Mouse (Mus musculus) liver, adult 2 months (tissue): ENCODE results near the gene 4930469K13Rik. TPM values are rescaled to one million over a fixed set of nuclear protein-coding genes. Genes with fewer than 3 reads are reported as not detected.

Experiments used
- DNase-seq: peaks from one replicate; pipeline ENCODE4 v3.0.0-alpha.2; 2011; ENCODE audit warnings: low read depth, low spot score; ENCODE audit errors: extremely low read depth
- H3K27ac ChIP-seq: fragments of 200-500 bp; replicated peaks from 2 replicates; pipeline ENCODE4 v1.5.1; 2012; ENCODE audit warnings: low read depth, mild to moderate bottlenecking, control low read depth, inconsistent platforms, low read length; ENCODE audit not compliant: insufficient read depth
- H3K27me3 ChIP-seq: fragments of 200-500 bp; 2 replicates; pipeline ENCODE4 v1.6.1; 2012; ENCODE audit warnings: mild to moderate bottlenecking, moderate library complexity, low read length, inconsistent platforms; ENCODE audit not compliant: control insufficient read depth, insufficient read depth
- H3K36me3 ChIP-seq: fragments of 200-500 bp; 2 replicates; pipeline ENCODE4 v1.6.1; 2012; ENCODE audit warnings: low read length, inconsistent platforms; ENCODE audit not compliant: control insufficient read depth, insufficient read depth
- H3K4me1 ChIP-seq: fragments of 200-500 bp; 2 replicates; pipeline ENCODE4 v1.6.1; 2011; ENCODE audit warnings: low read length; ENCODE audit not compliant: control insufficient read depth, insufficient read depth
- H3K4me3 ChIP-seq: fragments of 200-500 bp; 2 replicates; pipeline ENCODE4 v1.5.1; 2011; ENCODE audit warnings: low read depth, mild to moderate bottlenecking, control low read depth, low read length, moderate library complexity; ENCODE audit not compliant: insufficient read depth
- H3K79me2 ChIP-seq: fragments of 200-500 bp; 2 replicates; pipeline ENCODE4 v1.6.1; 2012; ENCODE audit warnings: inconsistent platforms, mild to moderate bottlenecking, low read length, moderate library complexity; ENCODE audit not compliant: control insufficient read depth, insufficient read depth
- H3K9ac ChIP-seq: fragments of 200-500 bp; 2 replicates; pipeline ENCODE4 v1.6.1; 2012; ENCODE audit warnings: low read depth, mild to moderate bottlenecking, control low read depth, inconsistent platforms, low read length
- CTCF ChIP-seq: fragments of 200-500 bp; IDR thresholded peaks from 2 replicates; pipeline ENCODE4 v1.5.1; 2011; ENCODE audit warnings: low read depth, low read length, control low read depth
- POLR2A ChIP-seq: fragments of 200-500 bp; IDR thresholded peaks from 2 replicates; pipeline ENCODE4 v1.6.1; 2011; ENCODE audit warnings: low read length, control low read depth; ENCODE audit not compliant: insufficient read depth; ENCODE audit errors: extremely low read depth
- WGBS: fragments of 180-500 bp; shearing (Covaris S2); methylation state at CpG from one replicate; pipeline ENCODE4 v1.1.7; 2018; 5-methylcytosine and 5-hydroxymethylcytosine counted together
- polyA plus RNA-seq: library from polyadenylated mRNA; depleted of rRNA; stranded (reverse); fragments of >200 nt; gene quantifications from 2 replicates; pipeline ENCODE4 v1.2.3, GENCODE M21; 2012
- total RNA-seq: library from RNA; depleted of rRNA; stranded (reverse); fragments of >200 nt; gene quantifications from 2 replicates; pipeline ENCODE4 v1.2.3, GENCODE M21; 2014

Gene 4930469K13Rik
- total and polyA plus RNA-seq, 2 experiments = not detected

DNA sequence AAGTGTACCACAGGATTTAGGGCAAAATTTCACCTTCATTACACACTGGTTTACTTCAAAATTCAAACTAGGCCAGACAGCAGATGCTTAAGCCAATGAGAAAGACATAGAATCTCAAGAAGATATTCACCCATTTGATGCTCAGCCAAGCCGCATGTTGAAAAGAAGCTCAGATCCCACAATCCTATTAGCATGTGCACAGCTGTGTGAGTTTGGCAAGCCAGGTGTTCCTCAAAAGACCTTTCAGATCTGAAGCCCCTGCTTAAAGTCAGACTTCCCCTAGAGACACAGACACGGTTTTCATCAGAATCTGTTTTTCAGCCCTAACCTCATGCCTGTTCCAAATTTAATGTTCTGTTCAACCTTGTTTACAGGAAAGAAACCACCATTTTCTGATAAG lies 20.5 kb downstream of the 4930469K13Rik start:
- Histone ChIP-seq H3K27ac (no peak overlapping the region), H3K79me2 (no peaks in the 10 kb centered on the region), H3K4me3 (no peak overlapping the region), H3K9ac (no peak overlapping the region), H3K36me3 (no peaks in the 10 kb centered on the region), H3K4me1 (no peaks in the 10 kb centered on the region), H3K27me3 (no peaks in the 10 kb centered on the region)
- WGBS = 71% methylated on average over 2 of the region's 2 CpGs
- no peak for DNase-seq
- TF ChIP-seq CTCF (no peak), POLR2A (no peak)

DNA sequence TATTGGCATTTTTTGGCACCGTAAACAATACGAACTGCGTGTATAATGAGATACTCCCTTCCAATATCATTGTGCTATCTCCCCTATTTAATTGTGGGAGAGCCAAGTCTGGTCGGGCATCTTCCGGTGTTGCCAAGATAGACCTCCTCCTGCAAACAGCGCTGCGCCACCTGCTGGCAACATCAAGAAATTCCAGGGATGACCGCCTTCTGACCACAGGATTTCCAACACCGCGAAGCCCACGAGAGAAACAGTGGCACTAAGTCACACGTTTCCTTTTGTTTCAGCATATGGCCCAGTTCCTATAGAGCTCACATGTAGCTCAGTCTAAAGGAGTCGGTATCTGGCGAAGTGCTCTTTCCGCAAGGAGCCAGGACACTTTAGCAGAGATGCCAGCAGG lies 24.6 kb downstream of the 4930469K13Rik start:
- DNase-seq = peak; percentile 14
- no peaks in the 10 kb centered on the region for H3K36me3 ChIP-seq
- TF ChIP-seq POLR2A = no peak
- peak; percentile 86 for TF ChIP-seq CTCF

DNA sequence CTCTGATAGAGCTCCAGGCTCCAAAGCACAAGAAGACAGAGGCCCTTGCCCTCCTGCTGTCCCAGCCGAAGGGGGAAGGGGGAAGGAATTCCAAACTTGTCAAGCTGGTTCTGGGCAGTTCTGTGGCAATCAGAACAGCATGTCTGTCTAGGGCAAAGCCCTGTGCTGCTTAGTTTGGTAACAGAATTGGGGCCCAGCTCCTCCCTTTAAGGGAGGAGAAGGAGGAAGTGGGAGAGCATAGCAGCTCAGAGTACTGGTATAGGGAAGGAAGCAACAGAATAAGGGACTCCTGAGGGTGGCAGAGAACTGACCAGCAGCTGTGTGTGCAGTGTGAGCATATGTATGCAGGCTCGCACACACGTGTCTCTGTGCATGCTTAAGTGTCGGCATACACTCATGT lies 26.0 kb downstream of the 4930469K13Rik start:
- Histone ChIP-seq H3K79me2 (no peaks in the 10 kb centered on the region), H3K36me3 (no peaks in the 10 kb centered on the region), H3K27me3 (no peaks in the 10 kb centered on the region), H3K9ac (no peak overlapping the region), H3K27ac (no peak overlapping the region; the same call in 1 of the 2 replicates), H3K4me3 (no peak overlapping the region), H3K4me1 (peaks cover 2% of the 10 kb centered on the region; the same call in 1 of the 2 replicates)
- TF ChIP-seq POLR2A = no peak
- TF ChIP-seq CTCF = no peak
- WGBS = 54% methylated on average over 4 of the region's 4 CpGs
- peak; percentile 47 for DNase-seq

More for the DNA sequence above, 24.6 kb downstream of the 4930469K13Rik start:
- 14% methylated on average over 15 of the region's 15 CpGs for WGBS
- Histone ChIP-seq H3K27me3 (no peaks in the 10 kb centered on the region), H3K79me2 (no peaks in the 10 kb centered on the region), H3K4me1 (peaks cover 2% of the 10 kb centered on the region; the same call in 1 of the 2 replicates), H3K27ac (no peak overlapping the region), H3K9ac (no peak overlapping the region), H3K4me3 (no peak overlapping the region)

DNA sequence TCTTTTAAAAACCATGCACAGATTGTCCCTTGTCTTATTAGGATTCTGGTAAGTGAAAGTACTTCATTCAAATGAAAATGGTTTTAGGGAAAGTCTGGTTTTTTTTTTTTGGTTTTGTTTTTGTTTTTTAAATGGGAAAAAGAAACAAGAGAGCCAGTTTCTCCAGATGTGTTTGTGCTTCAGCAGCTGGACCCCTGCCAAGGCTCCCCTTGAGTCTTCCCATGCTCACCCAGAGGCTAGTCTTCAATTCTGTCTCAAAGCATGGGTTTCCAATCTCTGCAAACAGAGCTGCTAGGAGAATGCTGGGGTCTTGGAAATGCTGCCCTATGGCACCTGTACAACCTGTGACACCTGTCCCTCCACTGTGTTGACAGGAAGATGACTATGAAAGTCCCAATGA lies 27.8 kb downstream of the 4930469K13Rik start:
- H3K9ac ChIP-seq = no peak overlapping the region
- no peaks in the 10 kb centered on the region for H3K27me3 ChIP-seq
- H3K27ac ChIP-seq = no peak overlapping the region
- DNase-seq = no peak
- H3K4me1 ChIP-seq = peaks cover 2% of the 10 kb centered on the region; the same call in 1 of the 2 replicates
- no peaks in the 10 kb centered on the region for H3K36me3 ChIP-seq
- H3K79me2 ChIP-seq = no peaks in the 10 kb centered on the region
- H3K4me3 ChIP-seq = no peak overlapping the region
- TF ChIP-seq CTCF (no peak), POLR2A (no peak)

DNA sequence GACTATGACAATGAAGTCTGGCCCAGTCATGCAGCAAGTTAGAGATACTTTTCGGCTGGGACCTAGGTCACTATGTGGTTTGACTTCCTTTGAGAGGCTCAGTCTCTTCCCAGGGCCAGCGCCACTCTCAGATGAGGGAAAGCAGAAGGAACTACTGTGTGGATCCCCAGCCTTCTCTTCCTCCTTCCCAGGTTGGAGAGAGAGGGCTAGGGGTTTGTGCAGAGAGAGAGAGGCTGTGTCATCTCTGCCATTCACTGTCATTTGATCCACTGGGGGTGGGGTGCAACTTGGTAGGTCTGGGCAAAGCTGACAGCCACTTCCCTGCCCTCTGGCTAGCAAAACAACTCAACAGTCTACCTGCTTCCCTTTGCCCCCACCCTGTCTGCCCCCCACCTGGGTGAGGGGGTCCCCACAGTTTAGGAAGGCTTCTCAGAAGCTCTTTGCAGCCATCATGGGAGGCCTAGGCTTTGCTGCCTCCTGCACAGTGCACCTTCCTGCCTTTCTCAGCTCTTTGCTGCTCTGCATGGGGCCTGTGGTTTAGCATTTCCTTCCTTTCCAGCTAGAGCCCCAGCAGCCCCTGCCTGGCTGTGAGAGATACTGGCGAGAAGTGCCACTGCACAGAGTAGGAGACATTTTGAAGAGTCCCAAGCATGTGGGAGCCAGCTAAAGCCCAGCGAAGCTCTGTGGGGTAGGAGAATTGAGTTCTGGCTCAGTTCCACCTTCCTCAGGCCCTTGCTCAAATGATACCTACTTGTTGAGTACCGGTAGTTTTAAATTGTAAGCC lies 34.5 kb downstream of the 4930469K13Rik start:
- 64% methylated on average over 5 of the region's 5 CpGs for WGBS
- H3K36me3 ChIP-seq = no peaks in the 10 kb centered on the region
- no peak for DNase-seq

DNA sequence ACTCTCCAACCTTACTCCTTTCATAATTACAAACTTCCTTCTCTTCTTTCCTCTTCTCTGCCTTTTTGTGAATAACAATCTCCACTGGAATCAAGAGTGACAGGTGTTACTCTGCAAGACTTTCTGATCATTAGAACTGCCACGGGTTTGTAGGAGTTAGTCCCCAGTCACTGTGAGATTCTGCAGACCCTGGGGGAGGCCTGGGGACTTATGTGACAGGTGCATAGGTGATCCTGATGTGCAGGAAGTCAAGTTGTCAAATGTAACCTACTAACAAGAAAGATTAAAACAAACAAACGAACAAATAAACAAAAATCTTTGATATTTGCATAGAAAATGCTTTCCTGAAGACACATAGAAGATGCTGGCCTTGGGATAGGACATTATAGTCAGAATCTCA lies 35.1 kb downstream of the 4930469K13Rik start:
- H3K36me3 ChIP-seq = no peaks in the 10 kb centered on the region
- H3K27ac ChIP-seq = no peak overlapping the region
- 61% methylated on average over 2 of the region's 2 CpGs for WGBS
- H3K9ac ChIP-seq = no peak overlapping the region
- TF ChIP-seq CTCF (no peak), POLR2A (no peak)
- H3K79me2 ChIP-seq = no peaks in the 10 kb centered on the region
- no peak overlapping the region for H3K4me3 ChIP-seq
- no peak for DNase-seq
- no peaks in the 10 kb centered on the region for H3K27me3 ChIP-seq
- H3K4me1 ChIP-seq = no peaks in the 10 kb centered on the region; the same call in 1 of the 2 replicates

More for the DNA sequence above, 34.5 kb downstream of the 4930469K13Rik start:
- H3K27me3 ChIP-seq = no peaks in the 10 kb centered on the region
- H3K79me2 ChIP-seq = no peaks in the 10 kb centered on the region
- H3K27ac ChIP-seq = no peak overlapping the region
- H3K4me3 ChIP-seq = no peak overlapping the region
- no peak overlapping the region for H3K9ac ChIP-seq
- no peak for TF ChIP-seq POLR2A
- TF ChIP-seq CTCF = no peak
- H3K4me1 ChIP-seq = no peaks in the 10 kb centered on the region; the same call in 1 of the 2 replicates
